Mouse (Mus musculus) kidney, embryonic 16.5 days (tissue): Measurements from ENCODE around the gene Olfr6. TPM values are rescaled to one million over a fixed set of nuclear protein-coding genes. Genes with fewer than 3 reads are reported as not detected.
"Not testable (repeated sequence)": the region's sequence is repeated elsewhere in the genome, so short reads cannot be mapped to it uniquely, and the experiment has no call there.

Experiments
- ATAC-seq: fragments of 200-750 bp; cut with Nextera tagmentation; 2 replicates; pipeline ENCODE4 v1.8.0; 2017; ENCODE audit warnings: moderate TSS enrichment; ENCODE audit not compliant: low FRiP score, low TSS enrichment
- H3K27ac ChIP-seq: fragments of 300-500 bp; sonication (generic); 2 replicates; pipeline ENCODE4 v1.5.1; 2014; ENCODE audit warnings: low read length
- H3K27me3 ChIP-seq: fragments of 300-500 bp; sonication (generic); 2 replicates; pipeline ENCODE4 v1.6.1; 2014; ENCODE audit warnings: low read length, control low read depth, mixed read lengths; ENCODE audit not compliant: insufficient read depth
- H3K36me3 ChIP-seq: fragments of 300-500 bp; sonication (generic); 2 replicates; pipeline ENCODE4 v1.6.1; 2014; ENCODE audit warnings: low read length, control low read depth, mixed read lengths; ENCODE audit not compliant: insufficient read depth
- H3K4me1 ChIP-seq: fragments of 300-500 bp; sonication (generic); 2 replicates; pipeline ENCODE4 v1.6.1; 2014; ENCODE audit warnings: low read length, control low read depth, mixed read lengths; ENCODE audit not compliant: insufficient read depth
- H3K4me2 ChIP-seq: fragments of 300-500 bp; sonication (generic); replicated peaks from 2 replicates; pipeline ENCODE4 v1.6.1; 2014; ENCODE audit warnings: low read depth, low read length
- H3K4me3 ChIP-seq: fragments of 300-500 bp; sonication (generic); 2 replicates; pipeline ENCODE4 v1.5.1; 2014; ENCODE audit warnings: mild to moderate bottlenecking, low read length
- H3K9ac ChIP-seq: fragments of 300-500 bp; sonication (generic); replicated peaks from 2 replicates; pipeline ENCODE4 v1.6.1; 2014; ENCODE audit warnings: low read length
- H3K9me3 ChIP-seq: fragments of 300-500 bp; sonication (generic); 2 replicates; pipeline ENCODE4 v1.6.1; 2016; ENCODE audit warnings: low read length, control low read depth
- WGBS: fragments of 180-500 bp; shearing (Covaris S2); extraction: QIAGEN DNeasy Blood & Tissue Kit; methylation state at CpG from one replicate; pipeline ENCODE4 v1.1.7; 2014; 5-methylcytosine and 5-hydroxymethylcytosine counted together
- polyA plus RNA-seq: library from polyadenylated mRNA; unstranded; fragments of >200 nt; fragmentation: Nextera tagmentation; extraction: Ambion mirVana; gene quantifications from 2 replicates; pipeline ENCODE4 v1.2.1, GENCODE M21; 2015

The Olfr6 gene
- not detected in 2 replicates for polyA plus RNA-seq

GRCm38 (mm10) chr7:106963837-106964236 is at the start of gene Olfr6:
TSS of gene Olfr6 (minus strand) at chr7:106963937.
- Histone ChIP-seq H3K9ac (no peak within 1 kb of the TSS), H3K4me2 (no peak within 1 kb of the TSS), H3K4me1 (no peaks in the 10 kb centered on the region), H3K4me3 (no peak within 1 kb of the TSS), H3K9me3 (no peaks in the 10 kb centered on the region), H3K36me3 (no peaks in the 10 kb centered on the region), H3K27me3 (no peaks in the 10 kb centered on the region), H3K27ac (no peak within 1 kb of the TSS)
- no peak for ATAC-seq
- WGBS: 76% methylated on average over 1 of the region's 1 CpGs

- Histone ChIP-seq H3K36me3 (no peaks in the 10 kb centered on the region), H3K9me3 (no peaks in the 10 kb centered on the region), H3K4me1 (no peaks in the 10 kb centered on the region), H3K27ac (no peak within 1 kb of the TSS), H3K4me3 (no peak within 1 kb of the TSS), H3K4me2 (no peak within 1 kb of the TSS), H3K9ac (no peak within 1 kb of the TSS), H3K27me3 (no peaks in the 10 kb centered on the region)
- ATAC-seq: no peak
- 53% methylated on average over 1 of the region's 1 CpGs for WGBS
Observed at GRCm38 (mm10) chr7:107005972-107006371, 42.2 kb upstream of the Olfr6 start, which contains the start of gene Olfr2. TSS of gene Olfr2 (minus strand) at chr7:107006072.

- Histone ChIP-seq H3K9ac (no peak overlapping the region), H3K27ac (no peak overlapping the region), H3K4me2 (no peak overlapping the region), H3K9me3 (no peaks in the 10 kb centered on the region), H3K36me3 (no peaks in the 10 kb centered on the region), H3K4me3 (no peak overlapping the region), H3K4me1 (no peaks in the 10 kb centered on the region), H3K27me3 (no peaks in the 10 kb centered on the region)
- ATAC-seq: no peak
- 75% methylated on average over 3 of the region's 3 CpGs for WGBS
Observed at GRCm38 (mm10) chr7:107004169-107004568, 40.4 kb upstream of the Olfr6 start.

GRCm38 (mm10) chr7:107000798-107001197 is 37.1 kb upstream of the Olfr6 start:
- Histone ChIP-seq H3K4me1 (no peaks in the 10 kb centered on the region), H3K4me2 (no peak overlapping the region), H3K9ac (no peak overlapping the region), H3K27me3 (no peaks in the 10 kb centered on the region), H3K36me3 (no peaks in the 10 kb centered on the region), H3K9me3 (no peaks in the 10 kb centered on the region), H3K27ac (no peak overlapping the region), H3K4me3 (no peak overlapping the region)
- no peak for ATAC-seq
- 85% methylated on average over 7 of the region's 7 CpGs for WGBS

GRCm38 (mm10) chr7:106985236-106985635 is 21.5 kb upstream of the Olfr6 start:
- no peak for ATAC-seq
- 82% methylated on average over 3 of the region's 3 CpGs for WGBS
- H3K27ac ChIP-seq: no peak overlapping the region
- H3K9ac ChIP-seq: no peak overlapping the region
- no peak overlapping the region for H3K4me3 ChIP-seq
- no peaks in the 10 kb centered on the region for H3K27me3 ChIP-seq
- H3K4me1 ChIP-seq: no peaks in the 10 kb centered on the region
- H3K4me2 ChIP-seq: no peak overlapping the region
- no peaks in the 10 kb centered on the region for H3K36me3 ChIP-seq
- no peaks in the 10 kb centered on the region for H3K9me3 ChIP-seq

- Histone ChIP-seq H3K27me3 (no peaks in the 10 kb centered on the region), H3K4me3 (no peak within 1 kb of the TSS), H3K9ac (no peak within 1 kb of the TSS), H3K36me3 (no peaks in the 10 kb centered on the region), H3K4me2 (no peak within 1 kb of the TSS), H3K9me3 (no peaks in the 10 kb centered on the region), H3K4me1 (no peaks in the 10 kb centered on the region), H3K27ac (no peak within 1 kb of the TSS)
- WGBS: 59% methylated on average over 1 of the region's 1 CpGs
- no peak for ATAC-seq
Observed at GRCm38 (mm10) chr7:106975353-106975752, 11.6 kb upstream of the Olfr6 start, which contains the start of gene Olfr711. TSS of gene Olfr711 (minus strand) at chr7:106975453.

- ATAC-seq: not testable (repeated sequence)
Observed at GRCm38 (mm10) chr7:106967503-106967902, 3.8 kb upstream of the Olfr6 start.

GRCm38 (mm10) chr7:106948212-106948611 is 15.5 kb downstream of the Olfr6 start, which contains the start of gene Olfr710:
TSS of gene Olfr710 (minus strand) at chr7:106948312.
- Histone ChIP-seq H3K4me1 (no peaks in the 10 kb centered on the region), H3K4me2 (no peak within 1 kb of the TSS), H3K36me3 (no peaks in the 10 kb centered on the region), H3K9ac (no peak within 1 kb of the TSS), H3K27me3 (no peaks in the 10 kb centered on the region), H3K4me3 (no peak within 1 kb of the TSS), H3K9me3 (no peaks in the 10 kb centered on the region), H3K27ac (no peak within 1 kb of the TSS)
- 71% methylated on average over 3 of the region's 3 CpGs for WGBS
- ATAC-seq: no peak

More at GRCm38 (mm10) chr7:106967503-106967902, 3.8 kb upstream of the Olfr6 start:
- not testable (repeated sequence) for H3K4me1 ChIP-seq, H3K4me3 ChIP-seq, H3K36me3 ChIP-seq, H3K9ac ChIP-seq, H3K27ac ChIP-seq, H3K4me2 ChIP-seq, H3K9me3 ChIP-seq, H3K27me3 ChIP-seq

- ATAC-seq: no peak
- no peak within 1 kb of the TSS for H3K4me2 ChIP-seq
- no peak within 1 kb of the TSS for H3K4me3 ChIP-seq
Observed at GRCm38 (mm10) chr7:106932119-106932518, 31.6 kb downstream of the Olfr6 start, which contains the start of gene Olfr709-ps1. TSS of gene Olfr709-ps1 (minus strand) at chr7:106932219.

GRCm38 (mm10) chr7:106920961-106921360 is 42.8 kb downstream of the Olfr6 start:
- not testable (repeated sequence) for ATAC-seq

More at GRCm38 (mm10) chr7:106932119-106932518, 31.6 kb downstream of the Olfr6 start, which contains the start of gene Olfr709-ps1:
- no peaks in the 10 kb centered on the region for H3K9me3 ChIP-seq
- H3K27ac ChIP-seq: no peak within 1 kb of the TSS
- no peaks in the 10 kb centered on the region for H3K27me3 ChIP-seq
- no peak within 1 kb of the TSS for H3K9ac ChIP-seq
- no peaks in the 10 kb centered on the region for H3K4me1 ChIP-seq
- no peaks in the 10 kb centered on the region for H3K36me3 ChIP-seq

More at GRCm38 (mm10) chr7:106920961-106921360, 42.8 kb downstream of the Olfr6 start:
- H3K27me3 ChIP-seq, H3K4me1 ChIP-seq, H3K9ac ChIP-seq, H3K9me3 ChIP-seq, H3K4me3 ChIP-seq, H3K4me2 ChIP-seq, H3K36me3 ChIP-seq, H3K27ac ChIP-seq: not testable (repeated sequence)
- WGBS: 74% methylated on average over 2 of the region's 7 CpGs
